Mouse (Mus musculus): Measurements from ENCODE around the gene Prox1. TPM values are rescaled to one million over a fixed set of nuclear protein-coding genes. Genes with fewer than 3 reads are reported as not detected.

The Prox1 gene
- polyA plus RNA-seq, 1 experiment from 2014 or later: 17.8 TPM

GRCm38 (mm10) chr1:190170819-190171216 lies 304 bp upstream of the Prox1 start:
- Histone ChIP-seq H3K9me3 (ENCODE audit: control insufficient read depth, low read length) (no peaks in the 10 kb centered on the region), H3K4me2 (ENCODE audit: low read depth, low read length) (peak overlapping the region; percentile 91), H3K4me3 (ENCODE audit: low read depth, low read length) (peak overlapping the region; percentile 69), H3K4me1 (ENCODE audit: control insufficient read depth, insufficient read depth, low read length) (peaks cover 25% of the 10 kb centered on the region), H3K27ac (ENCODE audit: low read depth, low read length) (peak overlapping the region; percentile 91), H3K9ac (replicated peaks; ENCODE audit: low read depth, low read length) (peak overlapping the region; percentile 76), H3K27me3 (ENCODE audit: control insufficient read depth, insufficient read depth, low read length) (0 out of 2 replicates have a peak, but pooled peaks cover 6% of the 10 kb centered on the region), H3K36me3 (ENCODE audit: control insufficient read depth, insufficient read depth, low read length) (no peaks in the 10 kb centered on the region)
- ATAC-seq (ENCODE audit: low read depth): peak; percentile 52
- under 1% methylated on average over 22 of the region's 24 CpGs for WGBS

DNA sequence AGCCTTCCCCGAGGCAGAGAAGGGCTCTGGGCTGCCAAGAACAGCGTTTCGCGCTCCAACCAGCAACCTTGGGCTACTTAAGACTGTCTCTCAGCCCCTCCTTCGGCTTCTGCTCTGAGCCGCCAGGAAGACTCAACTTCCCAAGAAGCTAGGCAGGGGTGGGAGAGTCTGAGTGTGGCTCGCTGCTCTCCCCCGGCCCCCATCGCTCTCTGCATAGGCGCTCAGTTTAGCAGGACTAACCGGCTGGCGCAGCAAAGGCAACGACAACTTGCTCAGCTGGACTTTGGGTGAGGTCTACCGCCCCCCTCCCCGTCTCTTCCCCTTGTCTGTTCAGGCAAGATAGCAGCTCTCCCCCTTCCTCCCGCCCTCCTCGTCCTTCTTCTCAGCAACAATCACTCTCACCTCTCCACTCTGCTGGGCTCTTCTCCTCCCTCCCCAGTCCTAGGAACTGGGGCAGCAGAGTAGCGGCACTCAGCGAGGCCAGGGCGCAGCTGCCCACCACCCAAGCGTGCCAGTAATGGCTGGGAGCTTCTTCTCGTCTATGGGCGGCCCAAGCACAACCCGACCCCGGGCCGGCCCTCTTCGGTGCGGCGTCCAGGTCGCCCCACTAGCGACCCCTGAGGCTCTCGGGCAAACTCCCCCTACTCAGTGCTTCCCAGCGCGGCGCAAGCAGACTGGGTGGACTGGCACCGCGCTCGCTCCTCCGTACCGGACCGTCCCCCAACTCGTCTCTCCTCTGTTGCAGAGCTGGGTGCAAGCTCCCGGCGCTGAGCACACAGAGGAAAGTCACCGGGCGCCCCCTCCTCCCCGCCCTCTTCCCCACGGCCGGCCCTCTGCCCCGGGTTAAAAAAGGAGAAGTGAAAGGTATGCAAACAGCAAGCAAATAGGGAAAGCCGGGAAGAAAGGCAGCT lies 1.5 kb downstream of the Prox1 start:
- Histone ChIP-seq H3K27ac (ENCODE audit: low read depth, low read length) (peak overlapping the region; percentile 91), H3K27me3 (ENCODE audit: control insufficient read depth, insufficient read depth, low read length) (0 out of 2 replicates have a peak, but pooled peaks cover 2% of the 10 kb centered on the region), H3K4me2 (ENCODE audit: low read depth, low read length) (peak overlapping the region; percentile 91), H3K36me3 (ENCODE audit: control insufficient read depth, insufficient read depth, low read length) (no peaks in the 10 kb centered on the region), H3K9ac (replicated peaks; ENCODE audit: low read depth, low read length) (peak overlapping the region; percentile 76), H3K9me3 (ENCODE audit: control insufficient read depth, low read length) (no peaks in the 10 kb centered on the region), H3K4me1 (ENCODE audit: control insufficient read depth, insufficient read depth, low read length) (peaks cover 14% of the 10 kb centered on the region; the same call in 1 of the 2 replicates), H3K4me3 (ENCODE audit: low read depth, low read length) (peak overlapping the region; percentile 69)
- WGBS: under 1% methylated on average over 48 of the region's 51 CpGs
- peak; percentile 36 for ATAC-seq (ENCODE audit: low read depth)

GRCm38 (mm10) chr1:190168115-190168514 lies 2.4 kb downstream of the Prox1 start:
- H3K27me3 ChIP-seq (ENCODE audit: control insufficient read depth, insufficient read depth, low read length): 0 out of 2 replicates have a peak, but pooled peaks cover under 1% of the 10 kb centered on the region
- H3K9me3 ChIP-seq (ENCODE audit: control insufficient read depth, low read length): no peaks in the 10 kb centered on the region
- H3K9ac ChIP-seq (replicated peaks; ENCODE audit: low read depth, low read length): no peak overlapping the region
- H3K4me2 ChIP-seq (ENCODE audit: low read depth, low read length): peak overlapping the region; percentile 91
- ATAC-seq (ENCODE audit: low read depth): no peak
- WGBS: 0% methylated on average over 4 of the region's 4 CpGs
- no peaks in the 10 kb centered on the region for H3K36me3 ChIP-seq (ENCODE audit: control insufficient read depth, insufficient read depth, low read length)
- peaks cover 7% of the 10 kb centered on the region; the same call in 1 of the 2 replicates for H3K4me1 ChIP-seq (ENCODE audit: control insufficient read depth, insufficient read depth, low read length)
- no peak overlapping the region for H3K27ac ChIP-seq (ENCODE audit: low read depth, low read length)
- peak overlapping the region; percentile 69 for H3K4me3 ChIP-seq (ENCODE audit: low read depth, low read length)

- Histone ChIP-seq H3K27me3 (ENCODE audit: control insufficient read depth, insufficient read depth, low read length) (no peaks in the 10 kb centered on the region), H3K4me3 (ENCODE audit: low read depth, low read length) (peak overlapping the region; percentile 69), H3K4me2 (ENCODE audit: low read depth, low read length) (peak overlapping the region; percentile 91), H3K36me3 (ENCODE audit: control insufficient read depth, insufficient read depth, low read length) (no peaks in the 10 kb centered on the region), H3K9ac (replicated peaks; ENCODE audit: low read depth, low read length) (no peak overlapping the region), H3K4me1 (ENCODE audit: control insufficient read depth, insufficient read depth, low read length) (peaks cover 7% of the 10 kb centered on the region; the same call in 1 of the 2 replicates), H3K9me3 (ENCODE audit: control insufficient read depth, low read length) (no peaks in the 10 kb centered on the region), H3K27ac (ENCODE audit: low read depth, low read length) (no peak overlapping the region)
- WGBS: 4% methylated on average over 1 of the region's 1 CpGs
- no peak for ATAC-seq (ENCODE audit: low read depth)
Measured at GRCm38 (mm10) chr1:190167609-190168008, 2.9 kb downstream of the Prox1 start.

DNA sequence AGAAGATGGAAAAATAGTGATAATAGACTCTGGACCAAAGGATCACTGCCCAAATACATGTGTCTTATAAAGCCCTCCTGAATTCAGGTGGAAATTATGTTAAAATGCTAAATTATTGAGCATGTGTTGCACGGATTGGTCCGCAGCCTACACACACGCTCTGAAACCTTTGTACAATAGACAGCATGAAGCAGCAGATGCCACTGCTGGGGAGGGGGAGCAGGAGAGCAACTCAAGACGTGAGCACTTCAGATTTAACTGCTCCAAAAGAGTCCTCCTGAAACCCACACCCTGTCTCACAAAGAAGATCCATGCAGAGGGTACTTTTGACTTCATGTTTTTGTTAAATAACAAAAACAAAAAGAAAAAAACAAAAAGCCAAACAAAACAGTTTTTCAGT lies 5.0 kb downstream of the Prox1 start:
- Histone ChIP-seq H3K4me1 (ENCODE audit: control insufficient read depth, insufficient read depth, low read length) (peaks cover 15% of the 10 kb centered on the region; the same call in 1 of the 2 replicates), H3K36me3 (ENCODE audit: control insufficient read depth, insufficient read depth, low read length) (no peaks in the 10 kb centered on the region), H3K9me3 (ENCODE audit: control insufficient read depth, low read length) (no peaks in the 10 kb centered on the region), H3K27me3 (ENCODE audit: control insufficient read depth, insufficient read depth, low read length) (no peaks in the 10 kb centered on the region), H3K27ac (ENCODE audit: low read depth, low read length) (no peak overlapping the region), H3K4me2 (ENCODE audit: low read depth, low read length) (no peak overlapping the region), H3K9ac (replicated peaks; ENCODE audit: low read depth, low read length) (no peak overlapping the region), H3K4me3 (ENCODE audit: low read depth, low read length) (no peak overlapping the region)
- WGBS: 22% methylated on average over 4 of the region's 4 CpGs
- no peak for ATAC-seq (ENCODE audit: low read depth)

- H3K4me2 ChIP-seq (ENCODE audit: low read depth, low read length): no peak overlapping the region; the same call in 1 of the 2 replicates
- no peak overlapping the region for H3K4me3 ChIP-seq (ENCODE audit: low read depth, low read length)
- WGBS: 73% methylated on average over 6 of the region's 6 CpGs
- ATAC-seq (ENCODE audit: low read depth): no peak
- H3K9me3 ChIP-seq (ENCODE audit: control insufficient read depth, low read length): no peaks in the 10 kb centered on the region
- no peaks in the 10 kb centered on the region for H3K36me3 ChIP-seq (ENCODE audit: control insufficient read depth, insufficient read depth, low read length)
- peaks cover 12% of the 10 kb centered on the region; the same call in 1 of the 2 replicates for H3K4me1 ChIP-seq (ENCODE audit: control insufficient read depth, insufficient read depth, low read length)
- no peaks in the 10 kb centered on the region for H3K27me3 ChIP-seq (ENCODE audit: control insufficient read depth, insufficient read depth, low read length)
- no peak overlapping the region for H3K9ac ChIP-seq (replicated peaks; ENCODE audit: low read depth, low read length)
- no peak overlapping the region for H3K27ac ChIP-seq (ENCODE audit: low read depth, low read length)
Measured at GRCm38 (mm10) chr1:190163471-190163870, 7.0 kb downstream of the Prox1 start.

DNA sequence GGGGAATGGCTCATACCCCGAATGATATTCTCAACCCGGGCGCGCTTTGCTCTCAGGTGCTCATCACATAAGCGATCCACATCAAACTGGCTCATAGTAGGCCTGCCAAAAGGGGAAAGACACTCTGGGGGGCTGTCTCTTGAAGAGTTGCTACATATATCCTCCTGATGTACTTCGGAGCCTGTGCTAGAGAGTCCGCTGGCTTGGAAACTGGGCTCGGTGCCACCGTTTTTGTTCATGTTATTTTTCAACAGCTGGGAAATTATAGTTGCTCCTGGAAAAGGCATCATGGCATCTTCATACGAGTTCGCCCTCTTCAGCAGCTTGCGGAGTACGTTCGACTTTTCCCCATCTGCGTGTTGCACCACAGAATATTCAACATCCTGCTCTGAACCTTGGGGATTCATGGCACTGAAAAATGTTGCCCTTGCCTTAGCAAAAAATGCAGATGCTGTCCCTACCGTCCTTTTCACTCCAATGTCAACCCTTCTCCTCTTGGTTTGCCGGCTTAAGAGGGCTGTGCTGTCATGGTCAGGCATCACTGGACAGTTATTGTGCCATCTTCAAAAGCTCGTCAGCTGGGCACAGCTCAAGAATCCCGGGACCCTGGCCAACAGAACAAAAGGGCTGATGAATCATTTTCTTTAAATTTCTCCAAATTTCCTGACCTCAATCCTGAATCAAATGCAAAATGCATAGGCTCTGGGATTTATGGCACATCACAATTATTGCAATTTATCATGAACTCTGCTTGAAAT lies 8.6 kb downstream of the Prox1 start:
- Histone ChIP-seq H3K9ac (replicated peaks; ENCODE audit: low read depth, low read length) (no peak overlapping the region), H3K9me3 (ENCODE audit: control insufficient read depth, low read length) (no peaks in the 10 kb centered on the region), H3K4me1 (ENCODE audit: control insufficient read depth, insufficient read depth, low read length) (peaks cover 12% of the 10 kb centered on the region; the same call in 1 of the 2 replicates), H3K4me2 (ENCODE audit: low read depth, low read length) (no peak overlapping the region), H3K27ac (ENCODE audit: low read depth, low read length) (no peak overlapping the region), H3K36me3 (ENCODE audit: control insufficient read depth, insufficient read depth, low read length) (no peaks in the 10 kb centered on the region), H3K4me3 (ENCODE audit: low read depth, low read length) (no peak overlapping the region), H3K27me3 (ENCODE audit: control insufficient read depth, insufficient read depth, low read length) (no peaks in the 10 kb centered on the region)
- peak; percentile 58; the same call in 1 of the 2 replicates for ATAC-seq (ENCODE audit: low read depth)
- 60% methylated on average over 19 of the region's 19 CpGs for WGBS

DNA sequence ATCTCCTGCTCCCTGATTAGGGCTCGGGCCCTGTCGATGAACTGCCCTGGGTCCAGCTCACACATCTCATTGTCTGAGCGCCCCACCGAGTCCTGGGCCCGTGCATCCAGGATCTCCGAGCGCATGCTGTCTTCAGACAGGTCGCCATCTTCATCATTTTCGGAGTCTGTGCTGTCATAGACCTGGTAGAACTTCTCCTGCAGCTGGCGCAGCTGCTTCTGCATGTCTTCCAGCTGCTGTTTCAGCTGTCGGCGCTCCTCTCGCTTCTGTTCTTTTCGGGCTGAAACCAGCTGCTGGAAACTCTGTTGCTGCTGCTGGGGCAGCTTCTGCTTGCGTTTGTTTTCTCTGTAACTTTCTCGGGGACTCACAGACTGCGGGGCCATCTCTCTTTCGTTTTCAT lies 9.2 kb downstream of the Prox1 start:
- peak; percentile 46; the same call in 1 of the 2 replicates for ATAC-seq (ENCODE audit: low read depth)
- Histone ChIP-seq H3K27ac (ENCODE audit: low read depth, low read length) (0 out of 2 replicates have a peak overlapping the region, but pooled peaks have one; percentile 39), H3K4me3 (ENCODE audit: low read depth, low read length) (no peak overlapping the region), H3K4me2 (ENCODE audit: low read depth, low read length) (no peak overlapping the region), H3K4me1 (ENCODE audit: control insufficient read depth, insufficient read depth, low read length) (peaks cover 12% of the 10 kb centered on the region; the same call in 1 of the 2 replicates), H3K9ac (replicated peaks; ENCODE audit: low read depth, low read length) (no peak overlapping the region), H3K27me3 (ENCODE audit: control insufficient read depth, insufficient read depth, low read length) (no peaks in the 10 kb centered on the region), H3K9me3 (ENCODE audit: control insufficient read depth, low read length) (no peaks in the 10 kb centered on the region), H3K36me3 (ENCODE audit: control insufficient read depth, insufficient read depth, low read length) (no peaks in the 10 kb centered on the region)
- 81% methylated on average over 18 of the region's 18 CpGs for WGBS

Data from neural tube, embryonic 14.5 days (tissue).